Mouse (Mus musculus): ENCODE data around the gene Nup62.

The Nup62 gene

DNA sequence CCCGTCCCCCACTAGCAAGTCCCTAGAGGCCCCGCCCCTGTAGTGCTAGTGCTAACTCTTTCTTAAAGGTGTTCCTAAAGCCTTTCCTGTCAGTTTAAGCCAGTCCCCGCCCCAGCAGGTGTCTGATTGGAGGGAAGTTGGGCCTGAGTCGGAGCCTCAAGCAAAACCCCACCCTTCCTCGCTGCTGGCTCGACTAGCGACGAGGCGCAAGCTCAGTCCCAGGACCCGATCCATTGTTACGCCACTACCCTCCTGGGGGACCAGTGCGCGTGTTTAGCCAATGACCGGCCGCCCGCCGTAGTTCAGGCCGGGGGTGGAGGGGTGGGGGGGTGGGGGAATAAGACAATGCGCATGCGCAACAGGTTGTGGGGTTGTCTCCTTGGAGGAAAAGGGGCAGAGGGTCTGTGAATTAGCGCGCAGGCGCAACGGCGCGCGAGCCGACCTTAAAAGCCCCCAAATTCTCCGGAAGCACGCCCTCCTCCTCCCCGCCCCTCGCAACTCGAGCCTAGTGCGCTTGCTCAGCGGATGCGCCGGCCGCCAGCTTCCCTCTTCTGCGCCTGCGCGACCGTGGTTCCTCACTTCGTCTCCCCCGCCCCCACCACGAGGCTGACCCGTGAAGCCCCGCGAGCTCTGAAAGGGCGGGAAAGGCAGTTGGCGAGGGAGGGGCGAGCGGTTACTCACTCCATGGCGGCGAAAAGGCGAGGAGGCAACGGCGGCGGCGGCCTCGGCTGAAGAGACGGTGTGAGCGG, at the start of gene Nup62, which contains the start of gene Il4i1:
TSS of gene Nup62 (plus strand) at position 368 of the 749 bp plus-strand sequence.
TSS of gene Il4i1 (plus strand) at position 667 of the 749 bp plus-strand sequence.
- peak; percentile 99 for DNase-seq

- DNase-seq = no peak
Measured at GRCm38 (mm10) chr7:44768129-44768528, 47.8 kb upstream of the Nup62 start.

- DNase-seq = peak; percentile 37
Measured at GRCm38 (mm10) chr7:44770046-44770578, 45.8 kb upstream of the Nup62 start.

DNA sequence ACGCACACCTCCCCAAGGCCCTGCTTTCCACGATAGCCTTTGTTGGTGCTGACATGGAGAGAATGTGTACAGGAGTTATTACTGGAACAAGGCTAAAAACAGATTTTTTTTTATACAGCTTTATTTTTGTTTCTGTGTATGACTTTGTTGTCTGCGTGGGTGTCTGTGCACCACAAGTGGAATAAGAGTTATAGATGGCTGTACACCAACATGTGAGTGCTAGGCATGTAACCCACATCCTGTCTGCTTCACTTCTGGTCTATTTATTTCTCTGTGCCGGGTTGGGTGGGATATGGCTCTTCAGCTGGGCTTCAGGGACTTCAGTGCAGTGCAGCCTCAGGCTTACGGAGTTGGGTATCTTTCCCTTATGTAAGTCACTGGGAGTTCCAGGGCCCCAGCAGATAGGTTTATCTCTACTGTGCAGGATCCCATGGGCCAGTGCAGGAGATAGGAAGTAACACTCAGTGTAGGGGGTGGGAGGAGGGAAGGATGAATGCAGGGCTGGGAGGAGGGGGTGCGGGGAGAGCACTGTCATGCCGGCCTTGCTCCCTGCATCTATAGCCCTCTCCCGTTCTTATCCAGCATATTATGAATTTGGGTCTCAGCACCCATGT, 43.2 kb upstream of the Nup62 start:
- DNase-seq = no peak

DNA sequence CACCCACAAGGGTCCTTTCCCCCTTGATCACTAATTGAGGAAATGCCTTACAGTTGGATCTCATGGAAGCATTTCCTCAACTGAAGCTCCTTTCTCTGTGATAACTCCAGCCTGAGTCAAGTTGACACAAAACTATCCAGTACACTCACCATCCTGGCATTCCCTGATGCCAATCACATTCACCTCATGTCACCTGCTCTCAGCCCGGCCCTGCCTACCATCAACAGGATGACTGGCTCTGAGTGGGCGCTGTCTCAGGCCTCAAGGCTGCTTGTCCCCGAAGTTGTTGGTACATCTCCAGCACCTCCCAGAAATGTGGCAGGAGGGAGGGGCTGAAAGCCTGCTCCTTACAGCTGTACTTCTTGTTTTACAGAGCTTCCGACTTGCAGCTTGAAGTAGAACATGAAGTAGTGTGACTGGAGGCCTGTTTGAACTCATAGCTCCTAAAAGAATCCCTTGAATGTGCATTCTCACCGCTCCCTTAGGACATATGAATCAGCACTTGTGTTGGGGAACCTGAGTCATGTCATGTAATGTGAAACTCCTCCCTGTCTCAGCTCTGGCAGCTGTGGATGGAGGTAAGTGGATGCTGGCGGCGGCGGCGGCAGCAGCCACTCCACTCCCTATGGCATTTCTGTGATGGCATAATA, 38.9 kb upstream of the Nup62 start:
- no peak for DNase-seq

GRCm38 (mm10) chr7:44780101-44780500, 35.8 kb upstream of the Nup62 start:
- DNase-seq = no peak

GRCm38 (mm10) chr7:44789531-44789930, 26.4 kb upstream of the Nup62 start:
- DNase-seq = no peak

- DNase-seq = no peak
Measured at GRCm38 (mm10) chr7:44790066-44790465, 25.8 kb upstream of the Nup62 start.

GRCm38 (mm10) chr7:44792781-44793180, 23.1 kb upstream of the Nup62 start:
- no peak for DNase-seq

DNA sequence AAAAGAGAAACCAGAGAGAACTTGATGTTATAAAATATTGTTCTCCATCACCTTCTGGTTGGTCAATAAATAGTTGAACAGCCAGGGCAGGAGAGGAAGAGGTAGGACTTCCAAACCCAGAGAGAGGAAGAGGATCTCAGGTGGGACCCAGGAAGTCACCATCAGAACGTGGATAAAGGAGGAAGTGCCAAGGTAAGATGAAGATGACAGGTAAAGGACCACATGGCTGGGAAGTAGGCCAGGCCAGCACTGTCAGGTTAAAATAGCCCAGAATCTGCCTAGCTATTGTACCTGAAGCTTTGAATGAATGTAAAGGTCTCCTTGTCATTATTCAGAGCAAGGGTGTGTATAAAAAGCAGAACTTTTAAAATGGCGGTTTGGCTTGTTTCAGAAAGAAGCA, 7.0 kb upstream of the Nup62 start:
- DNase-seq = no peak

- DNase-seq = no peak
Measured at GRCm38 (mm10) chr7:44809466-44809865, 6.4 kb upstream of the Nup62 start.

GRCm38 (mm10) chr7:44810365-44810764, 5.5 kb upstream of the Nup62 start:
- no peak for DNase-seq

DNA sequence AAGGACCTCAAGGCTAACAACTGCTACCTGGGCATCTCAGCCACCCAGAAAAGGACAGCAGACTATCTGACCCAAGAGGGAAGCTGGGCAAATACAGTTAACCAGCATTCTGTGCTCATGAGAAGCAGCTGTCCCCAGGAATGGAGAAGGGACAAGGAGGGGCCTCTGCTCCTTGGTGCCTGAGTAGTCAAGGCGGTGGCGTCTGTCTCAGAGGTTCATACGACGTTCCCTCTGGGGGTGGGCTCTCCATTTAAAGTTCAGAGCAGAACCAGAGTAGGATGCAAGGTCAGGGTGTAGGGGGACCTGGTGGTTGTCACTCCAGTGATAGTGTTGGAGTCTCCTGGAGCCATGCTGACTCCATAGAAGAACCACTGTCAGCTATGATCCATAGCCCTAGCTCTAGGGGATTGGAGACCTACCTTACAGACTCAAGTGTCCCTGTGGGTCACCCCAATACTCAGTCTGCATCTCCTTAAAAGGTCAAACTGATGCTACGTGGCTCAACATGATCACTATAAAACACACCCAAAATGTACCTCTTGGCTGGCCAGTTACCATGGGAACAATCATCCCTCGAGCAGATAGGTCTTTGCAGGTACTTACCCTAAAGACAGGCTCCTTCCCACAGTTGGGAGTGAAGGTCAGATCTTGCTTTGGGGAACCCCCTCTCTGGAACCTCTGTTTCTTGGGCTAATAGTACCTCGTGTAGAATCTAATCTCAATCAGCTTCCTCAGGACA, 4.9 kb upstream of the Nup62 start:
- DNase-seq = no peak

DNA sequence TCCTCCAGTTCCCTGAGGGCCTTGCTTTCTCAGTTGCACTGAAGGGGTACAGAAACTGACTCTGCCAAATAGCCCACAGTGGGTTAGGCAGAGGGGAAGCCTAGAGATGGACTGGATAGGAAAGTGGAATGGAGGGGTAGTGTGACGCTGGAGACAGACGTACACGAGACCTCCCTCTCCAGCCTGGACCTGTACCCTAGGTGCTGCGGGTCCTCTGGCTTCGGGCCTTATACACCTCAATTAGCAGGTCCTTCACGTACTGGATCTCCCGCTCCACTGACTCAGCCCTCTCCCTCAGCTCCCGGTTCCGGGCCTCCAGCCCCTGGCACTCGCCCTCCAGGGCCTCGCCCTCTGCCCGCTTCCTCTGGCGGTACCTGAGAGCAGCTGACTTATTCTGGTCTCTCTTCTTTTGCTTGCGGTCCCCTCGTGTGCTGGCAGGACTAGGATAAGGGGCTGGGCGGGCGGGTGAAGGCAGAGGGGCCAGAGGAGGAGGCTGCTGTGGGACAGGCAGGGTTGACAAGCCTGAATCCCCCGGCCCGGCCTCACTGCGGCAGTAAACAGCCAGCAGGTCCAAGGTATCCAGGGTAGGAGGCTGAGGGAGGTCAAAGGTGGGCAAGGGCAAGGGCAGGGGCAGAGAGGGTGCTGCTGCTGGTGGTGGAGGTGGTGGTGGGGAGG, 3.1 kb upstream of the Nup62 start:
- DNase-seq = no peak

GRCm38 (mm10) chr7:44813985-44814384, 1.9 kb upstream of the Nup62 start:
- no peak for DNase-seq

GRCm38 (mm10) chr7:44814423-44814822, 1.5 kb upstream of the Nup62 start:
- DNase-seq = no peak

GRCm38 (mm10) chr7:44814952-44815553, 835 bp upstream of the Nup62 start:
- peak; percentile 32 for DNase-seq

DNA sequence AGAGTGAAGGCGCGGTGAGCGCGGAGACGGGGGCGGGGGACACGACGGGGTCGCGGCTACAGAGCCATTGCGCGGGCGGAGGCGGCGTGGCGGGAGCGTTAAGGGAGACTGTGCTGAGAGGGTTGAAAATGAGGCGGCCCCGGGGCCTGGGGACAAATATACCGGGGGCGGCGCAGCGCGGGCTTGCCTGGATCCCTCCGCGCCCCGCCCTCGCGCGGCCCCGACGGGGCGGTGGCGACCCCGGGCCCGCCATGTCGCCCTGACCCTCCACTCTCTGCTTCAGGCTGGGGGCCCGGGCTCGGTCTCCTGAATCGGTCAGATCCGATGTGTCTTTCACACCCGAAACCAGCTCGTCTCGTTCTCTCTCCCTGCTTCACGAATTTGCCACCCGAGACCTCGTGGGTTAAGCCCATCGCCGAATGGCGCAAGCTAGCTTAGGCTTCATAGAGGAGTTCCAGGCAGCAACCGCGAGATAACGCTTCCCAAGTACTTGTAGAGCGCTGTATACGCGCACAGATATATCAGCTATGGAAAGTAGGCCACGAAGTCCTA, 658 bp downstream of the Nup62 start, which contains the start of gene Atf5:
TSS of gene Atf5 (minus strand) at position 189 of the 552 bp plus-strand sequence.
- DNase-seq = no peak

GRCm38 (mm10) chr7:44817441-44817840, 1.6 kb downstream of the Nup62 start:
- no peak for DNase-seq

DNA sequence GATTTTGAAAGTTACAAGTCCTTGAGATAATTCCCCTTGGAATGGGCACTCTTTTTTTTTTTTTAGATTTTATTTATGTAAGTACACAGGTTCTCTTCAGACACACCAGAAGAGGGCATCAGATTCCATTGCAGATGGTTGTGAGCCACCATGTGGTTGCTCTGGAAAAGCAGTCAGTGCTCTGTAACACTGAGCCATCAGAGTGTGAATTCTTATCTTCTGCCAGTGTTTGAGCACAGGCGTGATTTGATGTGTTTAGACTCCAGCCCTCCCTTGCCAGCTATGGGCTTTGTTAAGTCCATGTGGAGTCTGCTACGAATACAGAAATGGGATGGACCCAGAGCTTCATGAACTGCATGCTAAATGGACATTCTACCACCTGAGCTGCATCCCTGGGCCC, 2.3 kb downstream of the Nup62 start:
- DNase-seq = no peak

DNA sequence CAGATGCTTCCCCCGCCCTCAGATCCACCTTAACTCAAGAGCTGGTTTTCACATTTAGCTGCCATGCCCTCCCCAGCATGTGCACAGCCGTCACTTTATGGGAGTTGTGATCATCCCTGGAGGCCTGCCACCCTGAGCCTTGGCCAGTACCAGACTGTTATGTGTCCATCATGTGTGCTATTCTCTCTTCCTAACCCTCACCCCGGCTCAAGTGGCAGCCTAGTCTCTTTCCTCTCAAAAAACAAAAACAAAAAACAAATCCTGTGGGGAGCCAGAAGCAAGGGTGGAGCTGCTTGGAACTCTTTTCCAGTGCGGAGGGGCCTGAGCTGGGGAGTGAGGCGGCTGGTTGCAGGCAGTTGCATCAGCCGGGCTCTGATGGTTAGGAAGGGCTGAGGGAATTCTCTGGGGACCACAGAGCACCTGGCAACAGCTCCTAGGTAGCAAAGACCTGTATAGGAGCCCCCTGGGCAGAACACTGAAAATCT, 2.9 kb downstream of the Nup62 start:
- no peak for DNase-seq
